Mouse (Mus musculus): ENCODE results near the gene Parp8.

DNA sequence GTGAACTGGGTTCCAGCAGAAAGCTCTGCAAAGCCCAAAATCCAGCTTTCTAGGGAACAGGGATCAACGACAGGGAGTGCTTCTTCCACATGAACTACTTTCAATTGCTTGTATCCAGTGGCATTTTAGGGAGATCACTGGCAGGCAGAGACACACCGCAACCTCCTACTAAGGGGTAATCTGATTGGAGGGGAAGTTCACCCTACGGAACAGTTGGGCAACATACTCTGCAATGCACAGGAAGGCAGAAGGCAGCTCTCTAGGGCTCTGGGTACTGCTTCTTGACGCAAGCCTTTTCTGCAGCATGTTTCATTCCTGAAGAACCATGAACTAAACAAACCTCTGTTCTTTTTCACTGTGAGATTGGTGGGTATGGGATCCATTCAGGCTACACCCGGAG is 10.9 kb upstream of the Parp8 start:
- TF ChIP-seq POLR2A (IDR thresholded peaks at IDR 0.05; ENCODE audit: extremely low read depth, insufficient read depth, low read length) (no peak), CTCF (IDR thresholded peaks at IDR 0.05; ENCODE audit: extremely low read depth, insufficient read depth, low read length) (no peak)

Data from cortical plate, adult 2 months (tissue).